Mouse (Mus musculus): ENCODE results near the gene Limch1.

DNA sequence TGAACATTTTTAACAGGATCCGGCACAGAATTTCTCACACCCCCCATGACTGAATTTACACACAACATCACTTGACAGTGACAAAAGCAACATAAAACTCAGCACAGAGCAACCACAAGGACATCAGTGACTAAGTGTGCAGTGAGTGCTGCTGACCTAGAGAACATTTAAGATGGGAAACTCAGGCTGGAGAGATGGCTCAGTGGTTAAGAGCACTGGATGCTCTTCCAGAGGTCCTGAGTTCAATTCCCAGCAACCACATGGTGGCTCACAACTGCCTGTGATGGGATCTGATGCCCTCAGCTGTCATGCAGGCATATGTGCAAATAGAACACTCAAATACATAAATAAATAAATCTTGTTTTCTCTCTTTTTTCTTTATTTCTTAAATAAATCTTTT, 12.1 kb upstream of the Limch1 start:
- TF ChIP-seq POLR2A (IDR thresholded peaks at IDR 0.05; ENCODE audit: control insufficient read depth, extremely low read depth, insufficient read depth, low read length, poor library complexity) (no peak), CTCF (IDR thresholded peaks at IDR 0.05; ENCODE audit: borderline replicate concordance, control insufficient read depth, extremely low read depth, insufficient read depth, low read length, poor library complexity) (no peak)

Measured in thymus, adult 2 months (tissue).